Mouse (Mus musculus) embryo, embryonic 11.5 days (tissue): Measurements from ENCODE around the gene Slc35f3.
A peak's percentile ranks its signal among the peaks of the same experiment; 100 is the strongest.
"Not testable (repeated sequence)": the region's sequence is repeated elsewhere in the genome, so short reads cannot be mapped to it uniquely, and the experiment has no call there.

ENCODE experiments used
- DNase-seq: peaks from one replicate; pipeline ENCODE4 v3.0.0-alpha.2; 2012; ENCODE audit warnings: low read depth, low spot score

Gene Slc35f3

GRCm38 (mm10) chr8:126404550-126404949 is 106.2 kb downstream of the Slc35f3 start:
- DNase-seq, result not testable (repeated sequence)

GRCm38 (mm10) chr8:126405030-126405429 is 106.7 kb downstream of the Slc35f3 start:
- no peak for DNase-seq

GRCm38 (mm10) chr8:126420834-126421233 is 122.5 kb downstream of the Slc35f3 start:
- no peak for DNase-seq

- peak; percentile 94 for DNase-seq
Observed at GRCm38 (mm10) chr8:126422174-126422919, 124.0 kb downstream of the Slc35f3 start, which contains the start of gene Coa6. Gene Coa6 (plus strand): TSS chr8:126422515.

GRCm38 (mm10) chr8:126422920-126423300 is 124.6 kb downstream of the Slc35f3 start:
- DNase-seq, result no peak

- DNase-seq, result no peak
Observed at GRCm38 (mm10) chr8:126424163-126424562, 125.8 kb downstream of the Slc35f3 start.

- no peak for DNase-seq
Observed at GRCm38 (mm10) chr8:126424946-126425345, 126.6 kb downstream of the Slc35f3 start.

GRCm38 (mm10) chr8:126429635-126430034 is 131.3 kb downstream of the Slc35f3 start:
- DNase-seq, result no peak

GRCm38 (mm10) chr8:126433827-126434226 is 135.5 kb downstream of the Slc35f3 start:
- DNase-seq, result no peak

GRCm38 (mm10) chr8:126438937-126439336 is 140.6 kb downstream of the Slc35f3 start:
- no peak for DNase-seq
